Mouse (Mus musculus) CH12.LX (cell line): ENCODE results near the gene Pmpca. TPM values are rescaled to one million over a fixed set of nuclear protein-coding genes. Genes with fewer than 3 reads are reported as not detected.

Experiments used
- DNase-seq: peaks from one replicate; pipeline ENCODE4 v3.0.0-alpha.2; 2013; ENCODE audit errors: extremely low read depth
- H3K27ac ChIP-seq: 2 replicates; pipeline ENCODE4 v1.5.1; 2012; ENCODE audit warnings: low read depth, mild to moderate bottlenecking, control low read depth, moderate library complexity; ENCODE audit not compliant: insufficient read depth
- H3K27me3 ChIP-seq: replicated peaks from 2 replicates; pipeline ENCODE3; 2012; ENCODE audit warnings: inconsistent platforms
- H3K36me3 ChIP-seq, 2 experiments: replicated peaks in 1 of 2; 2 replicates each; pipeline versions ENCODE3 to v1.6.1; 2012; ENCODE audit warnings: inconsistent platforms in 1 of 2, low read length in 1 of 2, mild to moderate bottlenecking in 1 of 2, mixed read lengths in 1 of 2, moderate library complexity in 1 of 2; ENCODE audit not compliant: control insufficient read depth in 1 of 2, insufficient read depth in 1 of 2
- H3K4me1 ChIP-seq, 2 experiments: 2 replicates each; pipeline ENCODE4 v1.6.1; 2012; ENCODE audit warnings: inconsistent platforms in 1 of 2, moderate library complexity in 1 of 2; ENCODE audit not compliant: insufficient read depth in 2 of 2, control insufficient read depth in 1 of 2
- H3K4me2 ChIP-seq: 2 replicates; pipeline ENCODE4 v1.6.1; 2012; ENCODE audit warnings: low read depth, mild to moderate bottlenecking, control low read depth; ENCODE audit not compliant: poor library complexity, insufficient read depth, severe bottlenecking
- H3K4me3 ChIP-seq, 3 experiments: fragments of 150-350 bp in 1 of 3; sonication (generic) in 1 of 3; replicated peaks in 1 of 3; 2 replicates each; pipeline versions ENCODE3 to v1.5.1; 2011 to 2012; ENCODE audit warnings: low read depth in 2 of 3, low read length in 2 of 3, mild to moderate bottlenecking in 2 of 3, moderate library complexity in 2 of 3, control low read depth in 1 of 3, improper control_type of control experiment in 1 of 3, inconsistent platforms in 1 of 3, mixed read lengths in 1 of 3; ENCODE audit not compliant: poor library complexity in 1 of 3
- H3K79me2 ChIP-seq: replicated peaks from 2 replicates; pipeline ENCODE4 v1.6.1; 2012; ENCODE audit warnings: mild to moderate bottlenecking, moderate library complexity; ENCODE audit not compliant: control insufficient read depth, poor library complexity, insufficient read depth, severe bottlenecking; ENCODE audit errors: extremely low read depth
- H3K9ac ChIP-seq: 2 replicates; pipeline ENCODE4 v1.6.1; 2012; ENCODE audit warnings: low read depth, mild to moderate bottlenecking, control low read depth, moderate library complexity; ENCODE audit not compliant: insufficient read depth
- H3K9me3 ChIP-seq: replicated peaks from 2 replicates; pipeline ENCODE3; 2012; ENCODE audit warnings: low read length, inconsistent platforms, mixed read lengths
- CHD1 ChIP-seq: IDR thresholded peaks from 2 replicates; pipeline ENCODE4 v1.6.1; 2012; ENCODE audit warnings: low read depth, low read length, improper control_type of control experiment, inconsistent platforms
- CTCF ChIP-seq, 2 experiments: IDR thresholded peaks in 1 of 2; conservative IDR thresholded peaks in 1 of 2; 2 replicates each; pipeline ENCODE4 v1.5.1; 2011 to 2012; ENCODE audit warnings: low read depth in 2 of 2, low read length in 2 of 2, improper control_type of control experiment in 1 of 2, inconsistent platforms in 1 of 2, mild to moderate bottlenecking in 1 of 2, moderate library complexity in 1 of 2
- JUND ChIP-seq: conservative IDR thresholded peaks from 2 replicates; pipeline ENCODE4 v1.6.1; 2011; ENCODE audit warnings: low read depth, low read length, improper control_type of control experiment
- KAT2A ChIP-seq: IDR thresholded peaks from 2 replicates; pipeline ENCODE4 v1.6.1; 2012; ENCODE audit warnings: low read length, improper control_type of control experiment, inconsistent platforms; ENCODE audit not compliant: insufficient replicate concordance
- NELFE ChIP-seq: IDR thresholded peaks from 2 replicates; pipeline ENCODE4 v1.6.1; 2011; ENCODE audit warnings: low read depth, low read length, improper control_type of control experiment
- RCOR1 ChIP-seq: conservative IDR thresholded peaks from 2 replicates; pipeline ENCODE4 v1.6.1; 2012; ENCODE audit warnings: low read depth, mild to moderate bottlenecking, inconsistent platforms, low read length, improper control_type of control experiment
- ZKSCAN1 ChIP-seq: IDR thresholded peaks from 2 replicates; pipeline ENCODE4 v1.6.1; 2012; ENCODE audit warnings: low read depth, inconsistent platforms, low read length, improper control_type of control experiment, borderline replicate concordance
- dilution Hi-C: fragments of 300-500 bp; cut with MboI; formaldehyde crosslinking; loops from 2 replicates; pipeline ENCODE4 v1.14.3; 2020; ENCODE audit warnings: low sequenced_read_pairs; ENCODE audit not compliant: extremely low pct_unique_long_range_greater_than_20kb, extremely low pct_ligation_motif_present
- in situ Hi-C: fragments of 300-500 bp; cut with MboI; formaldehyde crosslinking; loops from 3 replicates; pipeline ENCODE4 v1.14.3; 2019; ENCODE audit warnings: low sequenced_read_pairs, low pct_ligation_motif_present, low pct_unique_long_range_greater_than_20kb, mixed read lengths
- polyA plus RNA-seq: library from polyadenylated mRNA; unstranded; fragments of >175 nt; gene quantifications from 2 replicates; pipeline ENCODE4 v1.2.1, GENCODE M21; 2012; ENCODE audit warnings: low read depth; ENCODE audit not compliant: insufficient read length
- total RNA-seq, 2 experiments: library from RNA; depleted of rRNA; stranded (reverse); fragments of 300-350 nt in 1 of 2; fragments of >200 nt in 1 of 2; gene quantifications; 2 replicates each; pipeline ENCODE4 v1.2.3; 2012 to 2014

The Pmpca gene
- total and polyA plus RNA-seq, 3 experiments, result 74.7 to 143 (median 79.5) TPM

GRCm38 (mm10) chr2:26409362-26409761, 20.2 kb downstream of the Pmpca start:
- dilution Hi-C loops (no loop called here), in situ Hi-C loops (loop anchor here (5.0 kb wide), 1 partner anchor 57 kb away; the partner anchor contains the start of gene Dnlz)
- H3K36me3 ChIP-seq, result peaks cover 35 to 80% of the 10 kb centered on the region in 2 experiments
- DNase-seq, result no peak
- H3K79me2 ChIP-seq, result no peaks in the 10 kb centered on the region
- H3K4me1 ChIP-seq, result peaks cover 10 to 41% of the 10 kb centered on the region in 2 experiments
- no peaks in the 10 kb centered on the region for H3K27me3 ChIP-seq
- H3K4me3 ChIP-seq, result peak overlapping the region in 1 of 3 experiments; percentile 79
- TF ChIP-seq KAT2A (no peak), ZKSCAN1 (no peak), JUND (no peak), RCOR1 (no peak)
- no peaks in the 10 kb centered on the region for H3K9me3 ChIP-seq
- no peak overlapping the region for H3K9ac ChIP-seq
- H3K4me2 ChIP-seq, result no peak overlapping the region
- no peak overlapping the region for H3K27ac ChIP-seq

DNA sequence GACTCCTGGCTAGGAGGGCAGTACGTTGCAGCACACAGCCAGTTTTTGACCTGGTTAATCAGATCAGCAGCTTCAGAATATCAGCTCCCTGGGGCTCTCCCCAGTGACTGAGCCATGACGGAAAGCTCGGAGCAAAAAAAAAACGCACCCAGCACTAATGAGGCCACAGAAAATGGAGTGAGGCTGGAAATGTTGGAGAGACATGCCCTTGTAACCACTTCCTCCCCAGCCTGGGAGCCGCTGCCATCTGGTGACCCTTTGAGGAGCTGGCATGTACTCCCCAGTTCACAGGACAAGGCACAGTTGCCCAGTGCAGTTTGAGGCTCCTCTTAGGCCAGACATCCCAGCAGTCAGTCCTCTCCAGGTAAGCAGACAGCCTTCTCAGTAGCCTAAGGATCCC, 21.0 kb downstream of the Pmpca start:
- peaks cover 40 to 80% of the 10 kb centered on the region in 2 experiments for H3K36me3 ChIP-seq
- no peak overlapping the region for H3K4me2 ChIP-seq
- H3K4me1 ChIP-seq, result peaks cover 10 to 35% of the 10 kb centered on the region in 2 experiments
- in situ Hi-C loops, result no loop called here
- no peak overlapping the region for H3K9ac ChIP-seq
- no peak for DNase-seq
- H3K9me3 ChIP-seq, result no peaks in the 10 kb centered on the region
- no peak for TF ChIP-seq NELFE
- TF ChIP-seq CTCF (conservative IDR thresholded peaks at IDR 0.05 in 1 of 2, IDR thresholded peaks at IDR 0.05 in 1 of 2; ENCODE audit: low read depth in 2 of 2, low read length in 2 of 2), result 0 out of 4 replicates have a peak, but pooled peaks of 1 of the 2 experiments have one; percentile 21
- TF ChIP-seq, all 38 proteins: peak for 1
- no peak overlapping the region for H3K4me3 ChIP-seq
- dilution Hi-C loops, result no loop called here
- no peak overlapping the region for H3K27ac ChIP-seq
- H3K79me2 ChIP-seq, result no peaks in the 10 kb centered on the region
- no peaks in the 10 kb centered on the region for H3K27me3 ChIP-seq

DNA sequence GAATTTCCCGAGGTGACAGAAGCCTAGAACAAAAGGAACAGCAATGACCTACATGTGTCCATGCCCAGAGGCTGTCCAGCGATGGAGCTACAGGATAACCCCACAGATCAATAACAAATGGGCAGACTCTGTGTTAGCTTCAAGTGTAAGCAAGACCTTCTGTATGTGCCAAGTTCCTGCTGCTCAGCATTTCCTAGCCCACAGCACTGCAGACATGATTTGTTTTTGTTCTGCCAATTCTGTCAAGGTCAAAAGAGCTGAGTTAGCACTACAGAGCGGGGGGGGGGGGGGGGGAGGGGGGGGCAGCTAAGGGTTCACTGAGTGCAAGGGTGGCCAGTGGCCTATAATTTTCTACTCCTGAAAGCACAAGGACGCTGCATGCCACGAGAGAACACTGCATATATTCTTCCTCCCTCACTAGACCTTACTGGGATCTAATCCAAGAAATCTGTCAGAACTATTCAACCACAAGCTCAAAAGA, 21.8 kb downstream of the Pmpca start:
- peaks cover 49 to 84% of the 10 kb centered on the region in 2 experiments for H3K36me3 ChIP-seq
- no peak overlapping the region for H3K27ac ChIP-seq
- peaks cover 8 to 30% of the 10 kb centered on the region in 2 experiments for H3K4me1 ChIP-seq
- no peak for TF ChIP-seq CHD1
- TF ChIP-seq, all 38 proteins: peak for 0
- Histone ChIP-seq H3K9ac (no peak overlapping the region), H3K4me3 (no peak overlapping the region), H3K27me3 (no peaks in the 10 kb centered on the region), H3K9me3 (no peaks in the 10 kb centered on the region), H3K4me2 (no peak overlapping the region), H3K79me2 (no peaks in the 10 kb centered on the region)
- dilution Hi-C loops, result no loop called here
- no peak for DNase-seq
- in situ Hi-C loops, result no loop called here
